Mouse (Mus musculus) MEL (cell line): Measurements from ENCODE around the gene Stx5a. TPM values are rescaled to one million over a fixed set of nuclear protein-coding genes. Genes with fewer than 3 reads are reported as not detected.
A peak's percentile ranks its signal among the peaks of the same experiment; 100 is the strongest.

Source experiments
- DNase-seq: peaks from one replicate; pipeline ENCODE4 v3.0.0; 2011; ENCODE audit warnings: low read depth, low spot score
- H3K27ac ChIP-seq: 2 replicates; pipeline ENCODE4 v1.5.1; 2012; ENCODE audit warnings: low read depth, mild to moderate bottlenecking, control low read depth, low read length, moderate library complexity; ENCODE audit not compliant: control insufficient read depth
- H3K27me3 ChIP-seq, 2 experiments: fragments of 150-350 bp in 1 of 2; sonication (generic) in 1 of 2; 2 replicates each; pipeline ENCODE4 v1.6.1; 2012; ENCODE audit warnings: low read length in 2 of 2, mild to moderate bottlenecking in 2 of 2, improper control_type of control experiment in 1 of 2, moderate library complexity in 1 of 2; ENCODE audit not compliant: insufficient read depth in 2 of 2, control insufficient read depth in 1 of 2
- H3K36me3 ChIP-seq, 2 experiments: 2 replicates each; pipeline ENCODE4 v1.6.1; 2012 to 2014; ENCODE audit warnings: low read length in 2 of 2, improper control_type of control experiment in 1 of 2, inconsistent platforms in 1 of 2, mild to moderate bottlenecking in 1 of 2; ENCODE audit not compliant: insufficient read depth in 2 of 2, control insufficient read depth in 1 of 2
- H3K4me1 ChIP-seq, 2 experiments: fragments of 150-350 bp in 1 of 2; sonication (generic) in 1 of 2; 2 replicates each; pipeline ENCODE4 v1.6.1; 2012; ENCODE audit warnings: low read length in 2 of 2, improper control_type of control experiment in 1 of 2, mild to moderate bottlenecking in 1 of 2; ENCODE audit not compliant: insufficient read depth in 2 of 2, control insufficient read depth in 1 of 2
- H3K4me3 ChIP-seq, 2 experiments: fragments of 150-350 bp in 1 of 2; sonication (generic) in 1 of 2; 2 replicates each; pipeline ENCODE4 v1.5.1; 2012; ENCODE audit warnings: low read depth in 2 of 2, low read length in 2 of 2, mild to moderate bottlenecking in 2 of 2, moderate library complexity in 2 of 2, control low read depth in 1 of 2, improper control_type of control experiment in 1 of 2; ENCODE audit not compliant: control insufficient read depth in 1 of 2, insufficient read depth in 1 of 2
- H3K79me2 ChIP-seq: 2 replicates; pipeline ENCODE4 v1.6.1; 2012; ENCODE audit warnings: mild to moderate bottlenecking, low read length, moderate library complexity; ENCODE audit not compliant: control insufficient read depth, poor library complexity, insufficient read depth
- H3K9ac ChIP-seq: 2 replicates; pipeline ENCODE4 v1.6.1; 2012; ENCODE audit warnings: low read depth, mild to moderate bottlenecking, control low read depth, low read length, moderate library complexity; ENCODE audit not compliant: control insufficient read depth, poor library complexity, severe bottlenecking
- H3K9me3 ChIP-seq: fragments of 150-350 bp; sonication (generic); replicated peaks from 2 replicates; pipeline ENCODE4 v1.6.1; 2012; ENCODE audit warnings: mild to moderate bottlenecking, low read length, improper control_type of control experiment, moderate library complexity; ENCODE audit not compliant: insufficient read depth
- CHD1 ChIP-seq: IDR thresholded peaks from 2 replicates; pipeline ENCODE4 v1.6.1; 2012; ENCODE audit warnings: low read depth, mild to moderate bottlenecking, inconsistent platforms, low read length, improper control_type of control experiment
- CHD2 ChIP-seq: IDR thresholded peaks from 2 replicates; pipeline ENCODE4 v1.6.1; 2011; ENCODE audit warnings: low read length, improper control_type of control experiment
- CTCF ChIP-seq, 3 experiments: IDR thresholded peaks in 2 of 3; conservative IDR thresholded peaks in 1 of 3; 2 replicates each; pipeline ENCODE4 v1.5.1; 2011 to 2012; ENCODE audit warnings: low read length in 3 of 3, low read depth in 2 of 3, mild to moderate bottlenecking in 2 of 3, improper control_type of control experiment in 1 of 3, inconsistent platforms in 1 of 3, mixed read lengths in 1 of 3, moderate library complexity in 1 of 3; ENCODE audit not compliant: control insufficient read depth in 1 of 3, insufficient read depth in 1 of 3, poor library complexity in 1 of 3, severe bottlenecking in 1 of 3
- ELF1 ChIP-seq: IDR thresholded peaks from 2 replicates; pipeline ENCODE4 v1.6.1; 2014; ENCODE audit warnings: low read depth, mild to moderate bottlenecking, inconsistent platforms, low read length, improper control_type of control experiment, moderate library complexity
- EP300 ChIP-seq, 2 experiments: IDR thresholded peaks; 2 replicates each; pipeline ENCODE4 v1.6.1; 2011; ENCODE audit warnings: improper control_type of control experiment in 2 of 2, low read length in 2 of 2, low read depth in 1 of 2, mild to moderate bottlenecking in 1 of 2
- HCFC1 ChIP-seq: IDR thresholded peaks from 2 replicates; pipeline ENCODE4 v1.6.1; 2012; ENCODE audit warnings: low read depth, mild to moderate bottlenecking, inconsistent platforms, low read length, improper control_type of control experiment, moderate library complexity
- JUND ChIP-seq: IDR thresholded peaks from 2 replicates; pipeline ENCODE4 v1.6.1; 2011; ENCODE audit warnings: low read depth, mild to moderate bottlenecking, improper control_type of control experiment, low read length
- MAFK ChIP-seq: IDR thresholded peaks from 2 replicates; pipeline ENCODE4 v1.6.1; 2011; ENCODE audit warnings: low read depth, mild to moderate bottlenecking, low read length, improper control_type of control experiment, borderline replicate concordance
- MAZ ChIP-seq: IDR thresholded peaks from 2 replicates; pipeline ENCODE4 v1.6.1; 2012; ENCODE audit warnings: low read depth, mild to moderate bottlenecking, inconsistent platforms, low read length, improper control_type of control experiment
- MXI1 ChIP-seq: IDR thresholded peaks from 2 replicates; pipeline ENCODE4 v1.6.1; 2011; ENCODE audit warnings: mild to moderate bottlenecking, low read depth, low read length, improper control_type of control experiment
- MYC ChIP-seq: IDR thresholded peaks from 2 replicates; pipeline ENCODE4 v1.6.1; 2011; ENCODE audit warnings: low read depth, mild to moderate bottlenecking, low read length, improper control_type of control experiment, moderate library complexity
- NELFE ChIP-seq: IDR thresholded peaks from 2 replicates; pipeline ENCODE4 v1.6.1; 2011; ENCODE audit warnings: low read depth, low read length, improper control_type of control experiment
- NRF1 ChIP-seq: IDR thresholded peaks from 2 replicates; pipeline ENCODE4 v1.6.1; 2014; ENCODE audit warnings: low read depth, mild to moderate bottlenecking, inconsistent platforms, low read length, improper control_type of control experiment, moderate library complexity; ENCODE audit not compliant: poor library complexity, insufficient read depth, severe bottlenecking
- POLR2AphosphoS2 ChIP-seq: IDR thresholded peaks from 2 replicates; pipeline ENCODE4 v1.6.1; 2011; ENCODE audit warnings: low read length, improper control_type of control experiment
- SIN3A ChIP-seq: IDR thresholded peaks from 2 replicates; pipeline ENCODE4 v1.6.1; 2012; ENCODE audit warnings: low read length, improper control_type of control experiment, inconsistent platforms
- TAL1 ChIP-seq: IDR thresholded peaks from 2 replicates; pipeline ENCODE4 v1.6.1; 2012; ENCODE audit warnings: mild to moderate bottlenecking, inconsistent platforms, low read length, moderate library complexity, mixed read lengths
- UBTF ChIP-seq: IDR thresholded peaks from 2 replicates; pipeline ENCODE4 v1.6.1; 2012; ENCODE audit warnings: low read depth, mild to moderate bottlenecking, inconsistent platforms, low read length, improper control_type of control experiment, moderate library complexity, borderline replicate concordance; ENCODE audit not compliant: insufficient read depth
- USF1 ChIP-seq: IDR thresholded peaks from 2 replicates; pipeline ENCODE4 v1.6.1; 2014; ENCODE audit warnings: low read depth, mild to moderate bottlenecking, inconsistent platforms, low read length, improper control_type of control experiment, moderate library complexity
- USF2 ChIP-seq, 2 experiments: IDR thresholded peaks; 2 replicates each; pipeline ENCODE4 v1.6.1; 2011 to 2012; ENCODE audit warnings: improper control_type of control experiment in 2 of 2, low read length in 2 of 2, borderline replicate concordance in 1 of 2, inconsistent platforms in 1 of 2, low read depth in 1 of 2, mild to moderate bottlenecking in 1 of 2; ENCODE audit not compliant: insufficient read depth in 1 of 2
- ZNF384 ChIP-seq: IDR thresholded peaks from 2 replicates; pipeline ENCODE4 v1.6.1; 2012; ENCODE audit warnings: low read depth, mild to moderate bottlenecking, inconsistent platforms, low read length, improper control_type of control experiment
- polyA plus RNA-seq, 2 experiments: library from polyadenylated mRNA; stranded (reverse) in 1 of 2; unstranded in 1 of 2; fragments of >175 nt in 1 of 2; fragments of >200 nt in 1 of 2; gene quantifications; 2 replicates each; pipeline versions ENCODE4 v1.2.1 to v1.2.4; 2012; ENCODE audit warnings: low replicate concordance in 2 of 2, low read depth in 1 of 2; ENCODE audit not compliant: insufficient read length in 2 of 2, insufficient read depth in 1 of 2, missing spikeins in 1 of 2
- total RNA-seq: library from RNA; depleted of rRNA; stranded (reverse); fragments of 300-350 nt; gene quantifications from 2 replicates; pipeline ENCODE4 v1.2.3, GENCODE M21; 2012

The Stx5a gene
- total and polyA plus RNA-seq, 3 experiments: 28.7 to 50.0 TPM; not detected in 1

GRCm38 (mm10) chr19:8735389-8736159 lies 5.6 kb upstream of the Stx5a start, which contains the start of gene Wdr74 (continued):
- TF ChIP-seq NELFE (peak; percentile 98), HCFC1 (peak; percentile 97), NRF1 (peak; percentile 36; the same call in 1 of the 2 replicates)

DNA sequence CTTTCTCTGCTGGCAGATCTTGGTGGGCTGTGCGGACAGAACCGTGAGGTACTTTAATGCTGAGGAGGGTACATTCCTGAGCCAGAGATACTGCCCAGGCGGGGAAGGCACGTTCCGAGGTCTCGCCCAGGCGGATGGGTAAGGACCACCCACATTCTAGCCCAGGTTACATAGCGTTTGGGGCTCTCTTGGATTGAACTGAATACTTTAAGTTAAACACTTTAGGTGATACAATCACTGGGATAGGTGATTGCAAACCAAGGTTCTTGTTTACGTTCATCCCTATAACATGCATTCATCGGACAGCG lies 5.1 kb upstream of the Stx5a start:
- Histone ChIP-seq H3K27me3 (no peaks in the 10 kb centered on the region), H3K9me3 (no peaks in the 10 kb centered on the region), H3K9ac (peak overlapping the region; percentile 83), H3K79me2 (peaks cover 19% of the 10 kb centered on the region), H3K27ac (peak overlapping the region; percentile 53; the same call in 1 of the 2 replicates), H3K36me3 (peaks cover 7 to 16% of the 10 kb centered on the region in 2 experiments), H3K4me1 (peaks cover 7 to 12% of the 10 kb centered on the region in 2 experiments), H3K4me3 (peak overlapping the region; percentile 81 to 90)
- DNase-seq: no peak
- TF ChIP-seq NRF1 (no peak), SIN3A (no peak), MYC (no peak), CHD2 (no peak), ELF1 (no peak), MAFK (no peak), MAZ (no peak), HCFC1 (no peak), USF2 (IDR thresholded peaks at IDR 0.05; ENCODE audit: borderline replicate concordance in 1 of 2, insufficient read depth in 1 of 2, low read depth in 1 of 2, low read length in 2 of 2) (no peak), CHD1 (no peak), POLR2AphosphoS2 (no peak), MXI1 (no peak), UBTF (no peak), USF1 (no peak), JUND (no peak), ZNF384 (no peak), EP300 (IDR thresholded peaks at IDR 0.05; ENCODE audit: low read depth in 1 of 2, low read length in 2 of 2) (no peak), TAL1 (no peak), CTCF (IDR thresholded peaks at IDR 0.05 in 2 of 3, conservative IDR thresholded peaks at IDR 0.05 in 1 of 3; ENCODE audit: control insufficient read depth in 1 of 3, insufficient read depth in 1 of 3, low read depth in 2 of 3, low read length in 3 of 3, poor library complexity in 1 of 3, severe bottlenecking in 1 of 3) (no peak)
